ENCODE assay signal across 9 mouse cellular contexts in the genomic region with DNA sequence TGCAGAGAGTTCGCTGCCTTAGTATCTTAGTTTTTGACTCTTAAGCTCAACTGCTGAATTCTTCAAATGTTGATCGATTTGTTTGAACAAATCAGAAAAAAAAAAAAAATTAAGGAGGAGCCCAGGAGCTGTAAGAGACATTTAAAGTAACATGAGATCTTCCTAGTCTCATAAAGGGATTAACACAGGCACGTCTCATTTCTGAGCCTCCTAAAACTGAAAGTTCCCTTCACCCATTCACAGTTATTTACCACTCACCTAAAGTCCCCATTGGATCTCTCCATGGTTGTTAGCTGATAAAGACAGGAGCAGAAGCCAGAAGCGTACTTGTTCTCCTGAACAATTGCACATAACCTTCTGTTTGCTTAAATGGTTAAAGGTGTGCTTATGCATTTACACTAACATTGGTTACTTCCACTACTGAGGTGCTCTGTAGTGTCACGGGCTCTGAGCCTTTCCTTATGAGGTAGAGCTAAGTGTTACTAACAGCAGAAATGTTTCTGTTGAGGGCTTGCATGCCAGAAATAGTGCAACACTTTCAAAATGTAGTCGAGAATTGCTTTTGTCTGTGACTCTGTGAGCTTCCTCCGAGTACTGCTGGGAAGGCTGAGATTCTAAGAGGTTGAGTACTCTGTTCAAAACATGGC. TPM values are rescaled to one million over a fixed set of nuclear protein-coding genes. Genes with fewer than 3 reads are reported as not detected.
DNase-seq lines count a peak whose midpoint lies in the region; ATAC-seq lines count a peak whose summit lies in the region.
"Had no signal": no experiment of that assay in that cellular context is flagged by ENCODE, and none has a peak within 500 bp of the region (broad histone marks: within the 10 kb centered on the region; RNA-seq: fewer than 3 reads in every experiment).

TSS of gene Hnmt (minus strand) at position 51 of the 647 bp plus-strand sequence.

- no peaks in the 10 kb centered on the region for H3K36me3 ChIP-seq in embryonic facial prominence, embryonic 15.5 days
- H3K36me3 ChIP-seq in hindbrain, embryonic 15.5 days: no peaks in the 10 kb centered on the region
- no peaks in the 10 kb centered on the region for H3K36me3 ChIP-seq in liver, embryonic 11.5 days (ENCODE audit: control insufficient read depth, insufficient read depth, low read length)

- no peaks in the 10 kb centered on the region for H3K27me3 ChIP-seq in embryonic facial prominence, embryonic 15.5 days
- H3K27me3 ChIP-seq in hindbrain, embryonic 15.5 days: no peaks in the 10 kb centered on the region
- H3K27me3 ChIP-seq in liver, embryonic 11.5 days (replicated peaks; ENCODE audit: control insufficient read depth, insufficient read depth, low read length): no peaks in the 10 kb centered on the region
- H3K27me3 ChIP-seq: Patski had no signal

- no peaks in the 10 kb centered on the region for H3K9me3 ChIP-seq in embryonic facial prominence, embryonic 15.5 days (replicated peaks)
- no peaks in the 10 kb centered on the region for H3K9me3 ChIP-seq in hindbrain, embryonic 15.5 days
- H3K9me3 ChIP-seq in liver, embryonic 11.5 days (ENCODE audit: control insufficient read depth, low read length): no peaks in the 10 kb centered on the region

- H3K9ac ChIP-seq in embryonic facial prominence, embryonic 15.5 days: peak within 1 kb of the TSS; percentile 4; the same call in 1 of the 2 replicates
- peak within 1 kb of the TSS; percentile 62 for H3K9ac ChIP-seq in hindbrain, embryonic 15.5 days
- H3K9ac ChIP-seq in liver, embryonic 11.5 days (ENCODE audit: low read depth, low read length): peak within 1 kb of the TSS; percentile 37; the same call in 1 of the 2 replicates

- 37% methylated on average over 7 of the region's 7 CpGs for WGBS in embryonic facial prominence, embryonic 15.5 days
- WGBS in hindbrain, embryonic 15.5 days: 49% methylated on average over 7 of the region's 7 CpGs
- 54% methylated on average over 7 of the region's 7 CpGs for WGBS in liver, embryonic 11.5 days

- H3K27ac ChIP-seq in embryonic facial prominence, embryonic 15.5 days (replicated peaks): no peak within 1 kb of the TSS
- peak within 1 kb of the TSS; percentile 83 for H3K27ac ChIP-seq in hindbrain, embryonic 15.5 days (replicated peaks)
- no peak within 1 kb of the TSS for H3K27ac ChIP-seq in liver, embryonic 11.5 days (ENCODE audit: low read depth, low read length)

- no peak for ATAC-seq in embryonic facial prominence, embryonic 15.5 days (ENCODE audit: insufficient number of reproducible peaks, low FRiP score, low TSS enrichment, low read depth)
- ATAC-seq in hindbrain, embryonic 15.5 days (ENCODE audit: low FRiP score, low read depth): no peak
- ATAC-seq in liver, embryonic 11.5 days (replicated peaks; ENCODE audit: low FRiP score): no peak
- no peak for ATAC-seq in neutrophil, adult 5-6 weeks (ENCODE audit: extremely low read depth, insufficient number of reproducible peaks, low FRiP score, poor library complexity, severe bottlenecking)
- ATAC-seq: Patski had no signal

- DNase-seq in layer of hippocampus, adult 8-10 months (ENCODE audit: low spot score in 2 of 2): no peak
- no peak for DNase-seq in layer of hippocampus, adult 9-11 months
- no peak for DNase-seq in liver, embryonic 11.5 days (ENCODE audit: low spot score)
- DNase-seq in urinary bladder, adult 18-20 months (ENCODE audit: low spot score in 2 of 2): no peak
- DNase-seq in cerebellum, postnatal 14 days: no peak

- peak within 1 kb of the TSS; percentile 49 for H3K4me2 ChIP-seq in embryonic facial prominence, embryonic 15.5 days (replicated peaks)
- H3K4me2 ChIP-seq in hindbrain, embryonic 15.5 days: peak within 1 kb of the TSS; percentile 58
- peak within 1 kb of the TSS; percentile 68 for H3K4me2 ChIP-seq in liver, embryonic 11.5 days

- peak within 1 kb of the TSS; percentile 38 for H3K4me3 ChIP-seq in embryonic facial prominence, embryonic 15.5 days (replicated peaks)
- peak within 1 kb of the TSS; percentile 48 for H3K4me3 ChIP-seq in hindbrain, embryonic 15.5 days
- peak within 1 kb of the TSS; percentile 36 for H3K4me3 ChIP-seq in liver, embryonic 11.5 days (ENCODE audit: low read depth, low read length)

- no peaks in the 10 kb centered on the region for H3K4me1 ChIP-seq in embryonic facial prominence, embryonic 15.5 days
- H3K4me1 ChIP-seq in hindbrain, embryonic 15.5 days (replicated peaks): peaks cover 3% of the 10 kb centered on the region; the same call in 1 of the 2 replicates
- peaks cover 2% of the 10 kb centered on the region; the same call in 1 of the 2 replicates for H3K4me1 ChIP-seq in liver, embryonic 11.5 days (replicated peaks; ENCODE audit: control insufficient read depth, insufficient read depth, low read length)

RNA-seq across cellular contexts. Expression of gene Hnmt, which starts in this region (rescaled TPM):
- 10 to 100 TPM; 23.5 to 30.1 (median 28.3) TPM for total RNA-seq in layer of hippocampus, adult 8-10 months (2022)
- 1.0 and 1.4 TPM in 2 replicates for polyA plus RNA-seq in embryonic facial prominence, embryonic 15.5 days (2015; fragmentation: Nextera tagmentation; extraction: Ambion mirVana)
- 11.6 and 13.6 TPM in 2 replicates for polyA plus RNA-seq in hindbrain, embryonic 15.5 days (2015; fragmentation: Nextera tagmentation; extraction: Ambion mirVana)
- polyA plus RNA-seq in liver, embryonic 11.5 days (2014; fragmentation: Nextera tagmentation; extraction: Ambion mirVana): 1.1 and 1.4 TPM in 2 replicates
- 50.7 and 62.1 TPM in 2 replicates for total RNA-seq in neutrophil, adult 5-6 weeks (2017)

Comparison
In these comparisons a context has a peak if more than half of its experiments do, and no peak if none do; other contexts are left out.
1. H3K9ac ChIP-seq: peak in every context shown above with its lines; median percentile 62 in hindbrain, embryonic 15.5 days; 37 in liver, embryonic 11.5 days; 4 in embryonic facial prominence, embryonic 15.5 days.